30 mouse cellular contexts compared by ENCODE assay signal in the genomic region with DNA sequence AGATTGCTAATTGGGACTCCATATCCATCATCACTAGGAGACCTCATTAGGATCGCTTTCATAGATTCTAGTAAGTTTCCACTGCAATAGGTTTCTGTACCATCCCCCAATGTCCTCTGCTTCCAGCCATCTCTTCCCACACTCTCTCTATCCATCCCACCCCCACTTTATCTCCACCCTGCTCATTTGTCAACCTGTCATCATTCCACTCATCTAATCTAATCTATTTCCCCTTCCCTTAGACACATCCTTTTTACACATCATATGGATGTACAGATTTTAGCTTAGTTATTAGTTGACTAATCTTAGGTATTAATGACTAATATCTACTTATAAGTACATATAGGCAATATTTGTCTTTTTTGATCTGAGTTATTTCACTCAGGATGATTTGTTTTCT.
"Had no signal": no experiment of that assay in that cellular context is flagged by ENCODE, and none has a peak within 500 bp of the region (broad histone marks: within the 10 kb centered on the region; RNA-seq: fewer than 3 reads in every experiment).

No protein-coding gene starts in this region.

- H3K9ac ChIP-seq: heart, embryonic 12.5 days; heart, embryonic 13.5 days; heart, embryonic 15.5 days; hindbrain, embryonic 12.5 days; hindbrain, embryonic 13.5 days; hindbrain, embryonic 14.5 days; hindbrain, embryonic 15.5 days; intestine, embryonic 15.5 days; kidney, embryonic 15.5 days had no signal

- H3K9me3 ChIP-seq: heart, embryonic 12.5 days; heart, embryonic 13.5 days; heart, embryonic 15.5 days; hindbrain, embryonic 10.5 days; hindbrain, embryonic 12.5 days; hindbrain, embryonic 13.5 days; hindbrain, embryonic 15.5 days; intestine, embryonic 15.5 days; kidney, embryonic 15.5 days had no signal

- H3K27me3 ChIP-seq: heart, embryonic 12.5 days; heart, embryonic 13.5 days; heart, embryonic 15.5 days; hindbrain, embryonic 12.5 days; hindbrain, embryonic 13.5 days; hindbrain, embryonic 15.5 days; intestine, embryonic 15.5 days; kidney, embryonic 15.5 days had no signal

- H3K27ac ChIP-seq: heart, embryonic 13.5 days; heart, embryonic 15.5 days; hindbrain, embryonic 10.5 days; hindbrain, embryonic 12.5 days; hindbrain, embryonic 13.5 days; hindbrain, embryonic 14.5 days; hindbrain, embryonic 15.5 days; hindbrain, postnatal 0 days; intestine, embryonic 15.5 days; kidney, embryonic 15.5 days; kidney, postnatal 0 days; layer of hippocampus, adult 2 months; left cerebral cortex, adult 2 months had no signal

- H3K36me3 ChIP-seq: heart, embryonic 12.5 days; heart, embryonic 13.5 days; heart, embryonic 15.5 days; hindbrain, embryonic 10.5 days; hindbrain, embryonic 12.5 days; hindbrain, embryonic 13.5 days; hindbrain, embryonic 15.5 days; intestine, embryonic 15.5 days; kidney, embryonic 15.5 days had no signal

- H3K4me3 ChIP-seq: heart, embryonic 12.5 days; heart, embryonic 13.5 days; heart, embryonic 15.5 days; hindbrain, embryonic 10.5 days; hindbrain, embryonic 12.5 days; hindbrain, embryonic 13.5 days; hindbrain, embryonic 15.5 days; intestine, embryonic 15.5 days; kidney, embryonic 15.5 days; layer of hippocampus, adult 2 months; left cerebral cortex, adult 2 months had no signal

- DNase-seq: heart, postnatal 10 days; heart, postnatal 14 days; heart, postnatal 36 days; heart, postnatal 4 days; kidney, adult 11 months; kidney, adult 18-20 months; kidney, adult 2 months; kidney, adult 8-10 months; kidney, adult 9 months; kidney, postnatal 10 days; kidney, postnatal 14 days; kidney, postnatal 25 days; kidney, postnatal 36 days; kidney, postnatal 4 days; layer of hippocampus, adult 9-11 months; layer of hippocampus, postnatal 36 days had no signal

- H3K4me1 ChIP-seq: heart, embryonic 12.5 days; heart, embryonic 13.5 days; heart, embryonic 15.5 days; hindbrain, embryonic 10.5 days; hindbrain, embryonic 12.5 days; hindbrain, embryonic 13.5 days; hindbrain, embryonic 15.5 days; intestine, embryonic 15.5 days; kidney, embryonic 15.5 days had no signal
